Mouse (Mus musculus) large intestine, adult 2 months (tissue): Measurements from ENCODE around the gene Gse1. TPM values are rescaled to one million over a fixed set of nuclear protein-coding genes. Genes with fewer than 3 reads are reported as not detected.

Source experiments
- DNase-seq: peaks from one replicate; pipeline ENCODE4 v3.0.0-alpha.2; 2012; ENCODE audit warnings: low read depth, low spot score
- WGBS: fragments of 180-500 bp; shearing (Covaris S2); methylation state at CpG from one replicate; pipeline ENCODE4 v1.1.7; 2018; 5-methylcytosine and 5-hydroxymethylcytosine counted together
- polyA plus RNA-seq: library from polyadenylated mRNA; depleted of rRNA; stranded (reverse); fragments of >200 nt; gene quantifications from 2 replicates; pipeline ENCODE4 v1.2.3, GENCODE M21; 2012

Gene Gse1
- polyA plus RNA-seq, 1 experiment = 22.1 TPM

GRCm38 (mm10) chr8:120208113-120208512 is 20.1 kb upstream of the Gse1 start:
- WGBS = 37% methylated on average over 11 of the region's 11 CpGs
- no peak for DNase-seq

DNA sequence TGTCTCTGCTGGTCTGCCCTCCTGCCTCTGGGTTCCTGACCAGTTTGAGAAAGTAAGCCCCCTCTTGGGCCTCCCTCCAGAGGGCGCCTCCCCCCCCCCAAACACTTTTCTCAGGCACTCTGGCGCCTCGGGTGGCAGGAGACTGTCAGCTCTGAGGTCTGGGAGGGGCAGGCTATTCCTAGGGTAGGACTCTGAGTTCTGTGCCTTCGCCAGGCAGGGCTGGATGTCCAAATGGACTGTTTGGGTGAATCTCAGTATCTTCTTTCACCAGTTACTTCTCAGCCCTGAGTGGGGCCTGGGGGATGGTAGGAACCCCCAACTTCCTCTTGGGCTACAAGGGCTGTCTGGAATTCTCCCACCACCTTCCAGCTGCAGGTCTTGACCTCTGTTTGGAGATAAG is 16.9 kb upstream of the Gse1 start:
- WGBS = 29% methylated on average over 4 of the region's 4 CpGs
- no peak for DNase-seq

DNA sequence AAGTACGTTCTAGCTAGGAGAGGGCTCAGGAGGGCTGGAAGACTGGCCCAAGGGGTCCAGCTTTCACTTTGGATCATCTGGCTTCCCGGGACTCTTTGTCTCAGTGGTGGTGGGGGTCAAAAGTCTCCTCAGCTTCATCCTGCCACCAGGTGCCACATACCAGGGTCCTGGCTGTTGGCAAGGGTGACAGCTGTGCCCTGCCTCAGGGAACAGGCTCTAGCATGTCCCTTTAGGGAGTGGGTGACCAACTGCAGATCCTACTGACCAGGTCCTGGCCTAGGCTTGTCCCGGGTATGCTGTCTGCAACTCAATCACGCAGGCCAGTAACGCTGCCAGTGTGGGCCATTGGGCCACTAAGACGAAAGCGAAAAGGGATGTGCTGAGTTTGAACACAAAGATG is 15.7 kb upstream of the Gse1 start:
- 99% methylated on average over 7 of the region's 7 CpGs for WGBS
- DNase-seq = no peak

DNA sequence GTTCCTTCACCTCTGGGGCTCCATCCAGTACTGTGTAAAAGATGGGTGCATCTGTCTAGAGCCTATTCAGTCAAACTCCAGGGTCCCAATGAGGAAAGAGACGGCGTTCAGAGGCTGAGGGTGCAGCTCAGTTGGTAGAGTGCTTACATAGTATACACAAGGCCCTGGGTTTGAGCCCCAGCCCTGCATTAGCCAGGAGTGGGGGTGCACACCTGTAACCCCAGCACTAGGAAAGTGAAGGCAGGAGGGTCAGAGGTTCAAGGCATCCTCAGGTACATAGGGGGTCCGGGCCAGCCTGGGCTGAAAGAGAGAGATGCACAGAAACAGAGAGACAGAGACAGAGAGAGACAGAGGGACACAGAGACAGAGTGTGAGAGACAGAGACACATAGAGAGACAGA is 15.0 kb upstream of the Gse1 start:
- 91% methylated on average over 3 of the region's 3 CpGs for WGBS
- no peak for DNase-seq

GRCm38 (mm10) chr8:120213939-120214338 is 14.3 kb upstream of the Gse1 start:
- 71% methylated on average over 5 of the region's 5 CpGs for WGBS
- DNase-seq = no peak

DNA sequence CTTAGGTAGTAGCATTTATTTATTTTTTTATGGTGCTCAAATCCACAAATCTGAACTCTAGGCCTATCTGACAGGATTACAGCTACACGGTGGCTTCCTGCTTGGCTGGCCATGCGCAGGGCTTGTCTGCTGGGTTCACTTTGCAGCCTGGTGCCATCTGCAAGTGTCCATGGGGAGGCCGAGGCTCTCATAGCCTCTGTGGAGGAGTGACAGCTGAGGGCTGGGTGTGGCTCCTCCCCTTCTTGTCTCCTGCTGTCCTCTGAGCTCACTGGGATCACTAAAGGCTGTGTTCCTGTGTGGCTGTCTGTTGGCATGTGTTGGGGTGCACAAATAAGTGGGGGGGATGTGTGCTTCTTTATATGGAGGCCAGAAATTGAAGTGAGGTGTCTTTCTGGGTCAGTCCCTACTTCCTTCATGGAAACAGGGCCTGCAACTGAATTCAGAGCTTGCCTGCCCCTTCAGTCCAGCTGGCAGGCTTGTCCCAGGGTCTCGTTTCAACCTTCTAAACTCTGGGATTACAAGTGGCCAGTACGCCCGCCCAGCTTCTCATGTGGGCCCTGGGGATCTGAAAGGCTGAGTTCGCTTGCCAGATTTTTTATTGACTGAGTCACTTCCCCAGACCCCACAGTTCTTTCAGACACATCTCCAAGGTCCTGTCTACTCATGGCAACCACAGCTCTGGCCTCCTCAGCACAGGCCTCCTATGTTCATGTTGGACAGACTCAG is 12.7 kb upstream of the Gse1 start:
- WGBS = 39% methylated on average over 7 of the region's 7 CpGs
- DNase-seq = no peak

GRCm38 (mm10) chr8:120216855-120217830 is 11.1 kb upstream of the Gse1 start:
- WGBS = 45% methylated on average over 13 of the region's 13 CpGs
- DNase-seq = no peak

GRCm38 (mm10) chr8:120222548-120222947 is 5.7 kb upstream of the Gse1 start:
- 56% methylated on average over 11 of the region's 11 CpGs for WGBS
- no peak for DNase-seq

GRCm38 (mm10) chr8:120224521-120225420 is 3.5 kb upstream of the Gse1 start:
- no peak for DNase-seq
- WGBS = 66% methylated on average over 11 of the region's 11 CpGs

- 48% methylated on average over 10 of the region's 10 CpGs for WGBS
- no peak for DNase-seq
These were observed 2.7 kb upstream of the Gse1 start for GRCm38 (mm10) chr8:120225421-120226151.

- no peak for DNase-seq
- 64% methylated on average over 5 of the region's 5 CpGs for WGBS
These were observed 1.3 kb upstream of the Gse1 start for GRCm38 (mm10) chr8:120226700-120227577.

- DNase-seq = no peak
These were observed 729 bp upstream of the Gse1 start for GRCm38 (mm10) chr8:120227578-120227876.

GRCm38 (mm10) chr8:120228781-120229573 is 721 bp downstream of the Gse1 start:
- DNase-seq = no peak

DNA sequence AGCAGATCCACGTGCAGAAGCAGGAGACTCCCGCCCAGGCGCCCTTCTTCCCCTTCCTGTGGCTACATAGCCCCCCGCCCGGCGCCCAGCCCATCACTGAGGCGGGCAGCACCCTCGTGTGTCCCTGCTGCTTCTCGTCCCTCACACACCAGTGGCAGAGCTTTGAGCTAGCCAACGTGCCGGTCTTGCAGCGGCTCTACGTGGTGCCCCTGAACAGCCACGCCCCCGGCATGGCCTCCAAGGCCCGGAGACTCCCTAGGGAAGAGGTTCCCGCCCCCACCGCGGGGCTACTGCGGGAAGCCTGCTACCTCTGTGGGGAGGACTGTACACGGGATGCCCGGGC is 1.3 kb downstream of the Gse1 start:
- no peak for DNase-seq
- WGBS = 4% methylated on average over 22 of the region's 22 CpGs

More at GRCm38 (mm10) chr8:120228781-120229573, 721 bp downstream of the Gse1 start:
- WGBS = 1% methylated on average over 124 of the region's 125 CpGs

GRCm38 (mm10) chr8:120230081-120230480 is 1.8 kb downstream of the Gse1 start:
- WGBS = 70% methylated on average over 22 of the region's 22 CpGs
- no peak for DNase-seq

GRCm38 (mm10) chr8:120230715-120231614 is 2.7 kb downstream of the Gse1 start:
- 56% methylated on average over 18 of the region's 18 CpGs for WGBS
- no peak for DNase-seq

DNA sequence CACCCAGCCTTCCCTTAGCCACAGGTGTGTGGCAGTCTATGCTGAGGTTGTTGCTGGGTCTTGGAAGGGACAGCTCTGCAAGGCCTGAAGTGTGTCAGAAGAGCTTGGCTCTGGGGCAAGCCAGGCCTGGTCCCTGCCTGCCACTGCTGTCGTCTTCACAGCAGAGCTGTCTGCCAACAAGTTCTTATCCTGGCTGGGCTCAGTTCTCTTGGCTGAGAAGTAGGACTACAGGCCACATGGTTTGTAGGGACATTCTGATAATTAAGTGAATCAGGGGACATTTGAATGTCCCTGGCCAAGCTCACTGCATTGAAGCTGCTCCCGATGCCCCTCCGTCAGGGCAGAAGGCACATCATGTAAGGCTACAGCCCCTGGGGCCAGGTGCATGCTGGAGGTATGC is 3.6 kb downstream of the Gse1 start:
- no peak for DNase-seq

More for the DNA sequence above, 3.6 kb downstream of the Gse1 start:
- 80% methylated on average over 3 of the region's 3 CpGs for WGBS
